Mouse (Mus musculus): Measurements from ENCODE around the gene Foxg1. TPM values are rescaled to one million over a fixed set of nuclear protein-coding genes. Genes with fewer than 3 reads are reported as not detected.

Foxg1 gene
- polyA plus RNA-seq, 1 experiment from 2014 or later: 0.71 TPM

Other genes with a start within 250 kb of the Foxg1 start
- gene Gm43517, start 2.5 kb downstream of the Foxg1 start, polyA plus RNA-seq (2015; fragmentation: Nextera tagmentation; extraction: Ambion mirVana): 0.05 TPM in 1 of 2 replicates, not detected in the other

Data from embryonic facial prominence, embryonic 15.5 days (tissue).